Mouse (Mus musculus) hindbrain, embryonic 15.5 days (tissue): ENCODE data around the gene Wdr6. TPM values are rescaled to one million over a fixed set of nuclear protein-coding genes. Genes with fewer than 3 reads are reported as not detected.

Experiments
- ATAC-seq: fragments of 200-750 bp; cut with Nextera tagmentation; 2 replicates; pipeline ENCODE4 v1.8.0; 2017; ENCODE audit warnings: low read depth, moderate number of reproducible peaks, moderate TSS enrichment; ENCODE audit not compliant: low FRiP score
- H3K27ac ChIP-seq: fragments of 300-500 bp; sonication (generic); replicated peaks from 2 replicates; pipeline ENCODE4 v1.5.1; 2015; ENCODE audit warnings: mild to moderate bottlenecking, inconsistent platforms
- H3K27me3 ChIP-seq: fragments of 300-500 bp; sonication (generic); 2 replicates; pipeline ENCODE4 v1.6.1; 2015; ENCODE audit warnings: control low read depth, inconsistent platforms
- H3K36me3 ChIP-seq: fragments of 300-500 bp; sonication (generic); 2 replicates; pipeline ENCODE4 v1.6.1; 2015; ENCODE audit warnings: control low read depth, inconsistent platforms
- H3K4me1 ChIP-seq: fragments of 300-500 bp; sonication (generic); replicated peaks from 2 replicates; pipeline ENCODE4 v1.6.1; 2015; ENCODE audit warnings: control low read depth, inconsistent platforms
- H3K4me2 ChIP-seq: fragments of 300-500 bp; sonication (generic); 2 replicates; pipeline ENCODE4 v1.6.1; 2015; ENCODE audit warnings: moderate library complexity, mild to moderate bottlenecking, inconsistent platforms
- H3K4me3 ChIP-seq: fragments of 300-500 bp; sonication (generic); 2 replicates; pipeline ENCODE4 v1.5.1; 2015; ENCODE audit warnings: mild to moderate bottlenecking, inconsistent platforms
- H3K9ac ChIP-seq: fragments of 300-500 bp; sonication (generic); 2 replicates; pipeline ENCODE4 v1.6.1; 2015; ENCODE audit warnings: inconsistent platforms
- H3K9me3 ChIP-seq: fragments of 300-500 bp; sonication (generic); 2 replicates; pipeline ENCODE4 v1.6.1; 2016; ENCODE audit warnings: control low read depth, inconsistent platforms
- WGBS: fragments of 180-500 bp; shearing (Covaris S2); methylation state at CpG from one replicate; pipeline ENCODE4 v1.1.7; 2015; 5-methylcytosine and 5-hydroxymethylcytosine counted together
- microRNA counts: library from miRNA; unstranded; fragments of <30 nt; microRNA quantifications from one replicate; lab custom pipeline; 2016
- microRNA-seq: library from miRNA; unstranded; fragments of <30 nt; microRNA quantifications from one replicate; pipeline ENCODE4, GENCODE M21; 2016
- polyA plus RNA-seq: library from polyadenylated mRNA; unstranded; fragments of >200 nt; fragmentation: Nextera tagmentation; extraction: Ambion mirVana; gene quantifications from 2 replicates; pipeline ENCODE4 v1.2.1, GENCODE M21; 2015

Gene Wdr6
- polyA plus RNA-seq, 1 experiment from 2014 or later = 313 TPM

- Histone ChIP-seq H3K27me3 (no peaks in the 10 kb centered on the region), H3K4me3 (no peak overlapping the region), H3K36me3 (peaks cover 78% of the 10 kb centered on the region), H3K4me1 (no peaks in the 10 kb centered on the region), H3K27ac (no peak overlapping the region), H3K9me3 (no peaks in the 10 kb centered on the region), H3K4me2 (no peak overlapping the region), H3K9ac (no peak overlapping the region)
- 97% methylated on average over 1 of the region's 1 CpGs for WGBS
- ATAC-seq = no peak
Measured at GRCm38 (mm10) chr9:108546875-108547274, 31.7 kb downstream of the Wdr6 start.

- Histone ChIP-seq H3K27ac (no peak overlapping the region), H3K4me1 (no peaks in the 10 kb centered on the region), H3K36me3 (peaks cover 87% of the 10 kb centered on the region)
Measured at GRCm38 (mm10) chr9:108545986-108546385, 32.6 kb downstream of the Wdr6 start.

GRCm38 (mm10) chr9:108540846-108541245 is 37.7 kb downstream of the Wdr6 start:
- H3K9me3 ChIP-seq = no peaks in the 10 kb centered on the region
- H3K27ac ChIP-seq = no peak overlapping the region
- H3K9ac ChIP-seq = no peak overlapping the region
- H3K4me3 ChIP-seq = no peak overlapping the region
- no peaks in the 10 kb centered on the region for H3K4me1 ChIP-seq
- ATAC-seq = no peak
- peaks cover 86% of the 10 kb centered on the region for H3K36me3 ChIP-seq
- no peak overlapping the region for H3K4me2 ChIP-seq
- no peaks in the 10 kb centered on the region for H3K27me3 ChIP-seq

More at GRCm38 (mm10) chr9:108545986-108546385, 32.6 kb downstream of the Wdr6 start:
- no peak overlapping the region for H3K4me2 ChIP-seq
- no peak for ATAC-seq
- H3K4me3 ChIP-seq = no peak overlapping the region
- no peaks in the 10 kb centered on the region for H3K27me3 ChIP-seq
- H3K9me3 ChIP-seq = no peaks in the 10 kb centered on the region
- H3K9ac ChIP-seq = no peak overlapping the region
- 96% methylated on average over 3 of the region's 3 CpGs for WGBS

GRCm38 (mm10) chr9:108531496-108531895 is 47.0 kb downstream of the Wdr6 start:
- no peak overlapping the region for H3K27ac ChIP-seq

GRCm38 (mm10) chr9:108530954-108531353 is 47.6 kb downstream of the Wdr6 start:
- 96% methylated on average over 1 of the region's 1 CpGs for WGBS
- peaks cover 73% of the 10 kb centered on the region for H3K36me3 ChIP-seq

More at GRCm38 (mm10) chr9:108531496-108531895, 47.0 kb downstream of the Wdr6 start:
- Histone ChIP-seq H3K4me1 (no peaks in the 10 kb centered on the region), H3K4me3 (no peak overlapping the region), H3K9ac (no peak overlapping the region), H3K27me3 (no peaks in the 10 kb centered on the region), H3K36me3 (peaks cover 78% of the 10 kb centered on the region), H3K9me3 (no peaks in the 10 kb centered on the region), H3K4me2 (no peak overlapping the region)
- WGBS = 92% methylated on average over 1 of the region's 1 CpGs
- ATAC-seq = no peak

GRCm38 (mm10) chr9:108525400-108525799 is 53.1 kb downstream of the Wdr6 start:
- H3K27ac ChIP-seq = no peak overlapping the region
- H3K36me3 ChIP-seq = peaks cover 22% of the 10 kb centered on the region
- WGBS = 84% methylated on average over 3 of the region's 3 CpGs
- no peaks in the 10 kb centered on the region for H3K27me3 ChIP-seq
- H3K4me3 ChIP-seq = no peak overlapping the region
- H3K9ac ChIP-seq = no peak overlapping the region
- peaks cover 6% of the 10 kb centered on the region for H3K4me1 ChIP-seq
- no peaks in the 10 kb centered on the region for H3K9me3 ChIP-seq
- H3K4me2 ChIP-seq = no peak overlapping the region
- ATAC-seq = no peak

More at GRCm38 (mm10) chr9:108530954-108531353, 47.6 kb downstream of the Wdr6 start:
- Histone ChIP-seq H3K27ac (no peak overlapping the region), H3K4me3 (no peak overlapping the region), H3K9ac (no peak overlapping the region), H3K4me2 (no peak overlapping the region), H3K4me1 (no peaks in the 10 kb centered on the region), H3K9me3 (no peaks in the 10 kb centered on the region), H3K27me3 (no peaks in the 10 kb centered on the region)
- ATAC-seq = no peak

GRCm38 (mm10) chr9:108523341-108523740 is 55.2 kb downstream of the Wdr6 start:
- Histone ChIP-seq H3K9ac (no peak overlapping the region), H3K36me3 (peaks cover 1% of the 10 kb centered on the region; the same call in 1 of the 2 replicates), H3K27ac (no peak overlapping the region), H3K27me3 (no peaks in the 10 kb centered on the region), H3K4me1 (peaks cover 23% of the 10 kb centered on the region), H3K4me3 (no peak overlapping the region), H3K9me3 (no peaks in the 10 kb centered on the region), H3K4me2 (no peak overlapping the region)
- 99% methylated on average over 4 of the region's 4 CpGs for WGBS
- ATAC-seq = no peak

MicroRNA genes within 50 kb of the gene (microRNA counts, 519-probe panel; counts per million panel counts)
- microRNA mmu-miR-191 (lab: Ali Mortazavi, UCI) (2,953 counts per million, percentile 58 among the panel's probes with 10 or more counts), microRNA mmu-miR-425 (lab: Ali Mortazavi, UCI) (2,832 counts per million, percentile 54 among the panel's probes with 10 or more counts)

Small RNA genes lying within 50 kb of the gene (microRNA-seq; reads per million reads assigned to microRNA genes)
- gene Gm24083 = not detected
- gene Mir191 = not detected
- gene Mir425 = 981 reads per million, percentile 77 among the genes with 10 or more reads in this experiment

Other genes with a start within 250 kb of the Wdr6 start
- gene Gpx1, start 239.8 kb downstream of the Wdr6 start, polyA plus RNA-seq = 444 and 458 TPM in 2 replicates
- gene Usp4, start 230.9 kb downstream of the Wdr6 start, polyA plus RNA-seq = 123 and 125 TPM in 2 replicates
- 1.5 and 2.3 TPM in 2 replicates for gene 1700102P08Rik, start 185.9 kb downstream of the Wdr6 start, polyA plus RNA-seq
- gene Ccdc36, start 150.3 kb downstream of the Wdr6 start, polyA plus RNA-seq = 1.6 and 2.5 TPM in 2 replicates
- not detected in 2 replicates for gene BC048562, start 142.3 kb downstream of the Wdr6 start, polyA plus RNA-seq
- gene Ccdc71, start 118.2 kb downstream of the Wdr6 start, polyA plus RNA-seq = 57.5 and 63.4 TPM in 2 replicates
- gene Klhdc8b, start 117.2 kb downstream of the Wdr6 start, polyA plus RNA-seq = 67.5 and 70.8 TPM in 2 replicates
- gene Lamb2, start 99.0 kb downstream of the Wdr6 start, polyA plus RNA-seq = 24.1 and 25.1 TPM in 2 replicates
- 76.5 and 80.8 TPM in 2 replicates for gene Usp19, start 88.1 kb downstream of the Wdr6 start, polyA plus RNA-seq
- gene Qars, start 71.0 kb downstream of the Wdr6 start, polyA plus RNA-seq = 62.8 and 63.8 TPM in 2 replicates
- 118 and 127 TPM in 2 replicates for gene Qrich1, start 61.9 kb downstream of the Wdr6 start, polyA plus RNA-seq
- gene Impdh2, start 18.5 kb downstream of the Wdr6 start, polyA plus RNA-seq = 109 and 111 TPM in 2 replicates
- gene Ndufaf3, start 11.3 kb downstream of the Wdr6 start, polyA plus RNA-seq = 73.4 and 78.5 TPM in 2 replicates
- 304 and 323 TPM in 2 replicates for gene Dalrd3, start 8.9 kb downstream of the Wdr6 start, polyA plus RNA-seq
- 34.9 and 35.1 TPM in 2 replicates for gene P4htm, start 18.9 kb upstream of the Wdr6 start, polyA plus RNA-seq
- gene Arih2, start 70.6 kb upstream of the Wdr6 start, polyA plus RNA-seq = 43.0 and 48.1 TPM in 2 replicates
- 43.3 and 47.7 TPM in 2 replicates for gene Slc25a20, start 83.3 kb upstream of the Wdr6 start, polyA plus RNA-seq
- gene Prkar2a, start 110.6 kb upstream of the Wdr6 start, polyA plus RNA-seq = 62.4 and 65.9 TPM in 2 replicates
- gene Ip6k2, start 205.1 kb upstream of the Wdr6 start, polyA plus RNA-seq = 180 and 206 TPM in 2 replicates
- 30.3 and 30.7 TPM in 2 replicates for gene Nckipsd, start 229.6 kb upstream of the Wdr6 start, polyA plus RNA-seq
- gene Celsr3, start 247.6 kb upstream of the Wdr6 start, polyA plus RNA-seq = 12.7 and 14.6 TPM in 2 replicates